ENCODE assay signal across 24 mouse cellular contexts in the genomic region with DNA sequence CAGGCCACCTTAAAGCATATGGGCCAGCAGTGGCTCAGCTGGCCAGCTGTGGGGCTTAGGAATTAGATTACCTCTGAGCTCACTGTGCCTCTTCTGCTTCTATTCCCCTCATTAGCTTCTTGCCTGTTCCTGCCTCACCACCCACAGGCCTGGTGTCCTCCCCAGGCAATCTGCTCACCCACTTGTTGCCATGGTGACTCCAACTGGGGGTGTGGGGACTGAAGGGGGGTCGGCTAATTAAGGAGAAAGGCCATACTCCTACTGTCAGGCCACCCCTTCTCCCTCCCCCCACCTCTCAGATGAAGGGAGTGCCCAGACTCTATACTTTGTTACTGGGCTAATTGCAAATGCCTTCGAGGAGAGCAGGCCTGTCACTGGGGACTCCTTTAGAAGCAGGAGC. TPM values are rescaled to one million over a fixed set of nuclear protein-coding genes. Genes with fewer than 3 reads are reported as not detected.
A peak's percentile ranks its signal among the peaks of the same experiment; 100 is the strongest.
DNase-seq lines count a peak whose midpoint lies in the region; ATAC-seq and TF ChIP-seq lines count a peak whose summit lies in the region.
"Had no signal": no experiment of that assay in that cellular context is flagged by ENCODE, and none has a peak within 500 bp of the region (broad histone marks: within the 10 kb centered on the region; RNA-seq: fewer than 3 reads in every experiment).

No protein-coding gene starts in this region.

- no peaks in the 10 kb centered on the region for H3K36me3 ChIP-seq in forebrain, embryonic 11.5 days (ENCODE audit: control insufficient read depth, insufficient read depth, low read length)
- H3K36me3 ChIP-seq in forebrain, postnatal 0 days (ENCODE audit: insufficient read depth) = no peaks in the 10 kb centered on the region
- H3K36me3 ChIP-seq in midbrain, embryonic 14.5 days (ENCODE audit: control insufficient read depth, insufficient read depth, low read length) = no peaks in the 10 kb centered on the region
- H3K36me3 ChIP-seq in midbrain, embryonic 10.5 days = no peaks in the 10 kb centered on the region
- no peaks in the 10 kb centered on the region for H3K36me3 ChIP-seq in forebrain, embryonic 14.5 days (ENCODE audit: control insufficient read depth, insufficient read depth, low read length)
- H3K36me3 ChIP-seq: embryonic facial prominence, embryonic 12.5 days; limb, embryonic 13.5 days; liver, embryonic 12.5 days had no signal

- peak; percentile 84 for ATAC-seq in forebrain, embryonic 11.5 days (replicated peaks; ENCODE audit: low FRiP score)
- ATAC-seq in forebrain, postnatal 0 days = no peak
- ATAC-seq in midbrain, embryonic 14.5 days (ENCODE audit: low FRiP score, low TSS enrichment) = no peak; the same call in 1 of the 2 replicates
- ATAC-seq in forebrain, embryonic 14.5 days = peak; percentile 69
- ATAC-seq: CD4-positive, CD25-positive, alpha-beta regulatory T cell, adult 4 months; intestine, postnatal 0 days; liver, embryonic 12.5 days had no signal

- peak; percentile 68 for DNase-seq in forebrain, embryonic 11.5 days (ENCODE audit: low spot score)
- no peak for DNase-seq in forebrain, postnatal 0 days
- DNase-seq in layer of hippocampus, adult 11-12 months (ENCODE audit: low spot score) = peak; percentile 15
- DNase-seq in layer of hippocampus, adult 9-10 months (ENCODE audit: low spot score) = no peak
- peak; percentile 2 for DNase-seq in midbrain, embryonic 14.5 days
- DNase-seq in midbrain, embryonic 10.5 days (ENCODE audit: low spot score) = no peak
- DNase-seq in forebrain, embryonic 14.5 days (ENCODE audit: low spot score) = peak; percentile 24
- DNase-seq: adrenal gland, postnatal 25 days; cerebellum, adult 11 months; cerebellum, postnatal 10 days; kidney, postnatal 4 days; lung, adult 18-20 months; lung, postnatal 10 days; right cerebral cortex, adult 18-20 months; right cerebral cortex, postnatal 4 days; thymus, postnatal 14 days had no signal

- 9% methylated on average over 2 of the region's 2 CpGs for WGBS in forebrain, embryonic 11.5 days
- 5% methylated on average over 2 of the region's 2 CpGs for WGBS in forebrain, postnatal 0 days
- WGBS in midbrain, embryonic 14.5 days = 13% methylated on average over 2 of the region's 2 CpGs
- WGBS in midbrain, embryonic 10.5 days = 12% methylated on average over 2 of the region's 2 CpGs
- WGBS in forebrain, embryonic 14.5 days = 8% methylated on average over 2 of the region's 2 CpGs

- H3K4me1 ChIP-seq in forebrain, embryonic 11.5 days (replicated peaks; ENCODE audit: control insufficient read depth, insufficient read depth, low read length) = 0 out of 2 replicates have a peak, but pooled peaks cover 2% of the 10 kb centered on the region
- H3K4me1 ChIP-seq in forebrain, postnatal 0 days (ENCODE audit: insufficient read depth) = no peaks in the 10 kb centered on the region
- H3K4me1 ChIP-seq in midbrain, embryonic 14.5 days (ENCODE audit: control insufficient read depth, insufficient read depth, low read length) = no peaks in the 10 kb centered on the region
- peaks cover 6% of the 10 kb centered on the region for H3K4me1 ChIP-seq in midbrain, embryonic 10.5 days
- H3K4me1 ChIP-seq in forebrain, embryonic 14.5 days (ENCODE audit: control insufficient read depth, insufficient read depth, low read length) = no peaks in the 10 kb centered on the region
- H3K4me1 ChIP-seq: embryonic facial prominence, embryonic 12.5 days; limb, embryonic 13.5 days; liver, embryonic 12.5 days had no signal

- no peak overlapping the region for H3K9ac ChIP-seq in forebrain, embryonic 11.5 days (ENCODE audit: low read length)
- H3K9ac ChIP-seq in forebrain, postnatal 0 days = no peak overlapping the region
- no peak overlapping the region for H3K9ac ChIP-seq in midbrain, embryonic 14.5 days (replicated peaks; ENCODE audit: low read length)
- no peak overlapping the region for H3K9ac ChIP-seq in forebrain, embryonic 14.5 days (ENCODE audit: low read length)
- H3K9ac ChIP-seq: embryonic facial prominence, embryonic 12.5 days; limb, embryonic 13.5 days; liver, embryonic 12.5 days had no signal

- H3K27ac ChIP-seq in forebrain, embryonic 11.5 days (ENCODE audit: low read depth, low read length) = no peak overlapping the region
- H3K27ac ChIP-seq in forebrain, postnatal 0 days (ENCODE audit: low read depth, low read length) = no peak overlapping the region
- H3K27ac ChIP-seq in midbrain, embryonic 14.5 days (replicated peaks; ENCODE audit: low read depth, low read length) = no peak overlapping the region
- no peak overlapping the region for H3K27ac ChIP-seq in midbrain, embryonic 10.5 days (replicated peaks)
- no peak overlapping the region for H3K27ac ChIP-seq in forebrain, embryonic 14.5 days (ENCODE audit: low read depth, low read length)
- H3K27ac ChIP-seq: embryonic facial prominence, embryonic 12.5 days; limb, embryonic 13.5 days; liver, embryonic 12.5 days had no signal

- no peak overlapping the region for H3K4me3 ChIP-seq in forebrain, embryonic 11.5 days (ENCODE audit: low read depth, low read length)
- no peak overlapping the region for H3K4me3 ChIP-seq in forebrain, postnatal 0 days (ENCODE audit: low read depth, low read length)
- H3K4me3 ChIP-seq in midbrain, embryonic 14.5 days (replicated peaks; ENCODE audit: low read depth, low read length) = no peak overlapping the region
- H3K4me3 ChIP-seq in midbrain, embryonic 10.5 days = no peak overlapping the region
- H3K4me3 ChIP-seq in forebrain, embryonic 14.5 days (ENCODE audit: low read depth, low read length) = no peak overlapping the region
- H3K4me3 ChIP-seq: embryonic facial prominence, embryonic 12.5 days; limb, embryonic 13.5 days; liver, embryonic 12.5 days had no signal

- H3K4me2 ChIP-seq in forebrain, embryonic 11.5 days (ENCODE audit: low read depth, low read length, severe bottlenecking) = no peak overlapping the region
- no peak overlapping the region for H3K4me2 ChIP-seq in forebrain, postnatal 0 days (ENCODE audit: low read depth)
- no peak overlapping the region for H3K4me2 ChIP-seq in midbrain, embryonic 14.5 days (ENCODE audit: low read length)
- H3K4me2 ChIP-seq in forebrain, embryonic 14.5 days (ENCODE audit: low read length) = no peak overlapping the region
- H3K4me2 ChIP-seq: embryonic facial prominence, embryonic 12.5 days; limb, embryonic 13.5 days; liver, embryonic 12.5 days had no signal

- H3K9me3 ChIP-seq in forebrain, embryonic 11.5 days (ENCODE audit: control insufficient read depth, low read length) = no peaks in the 10 kb centered on the region
- no peaks in the 10 kb centered on the region for H3K9me3 ChIP-seq in forebrain, postnatal 0 days (ENCODE audit: low read length)
- H3K9me3 ChIP-seq in midbrain, embryonic 14.5 days (ENCODE audit: control insufficient read depth, low read length) = no peaks in the 10 kb centered on the region
- H3K9me3 ChIP-seq in midbrain, embryonic 10.5 days (replicated peaks) = no peaks in the 10 kb centered on the region
- no peaks in the 10 kb centered on the region for H3K9me3 ChIP-seq in forebrain, embryonic 14.5 days (replicated peaks; ENCODE audit: control insufficient read depth, low read length)
- H3K9me3 ChIP-seq: embryonic facial prominence, embryonic 12.5 days; limb, embryonic 13.5 days; liver, embryonic 12.5 days had no signal

- H3K27me3 ChIP-seq in forebrain, embryonic 11.5 days (ENCODE audit: control insufficient read depth, insufficient read depth, low read length) = peaks cover 6% of the 10 kb centered on the region; the same call in 1 of the 2 replicates
- H3K27me3 ChIP-seq in forebrain, postnatal 0 days (ENCODE audit: insufficient read depth, low read length) = no peaks in the 10 kb centered on the region
- H3K27me3 ChIP-seq in midbrain, embryonic 14.5 days (ENCODE audit: control insufficient read depth, insufficient read depth, low read length) = no peaks in the 10 kb centered on the region
- peaks cover 96% of the 10 kb centered on the region for H3K27me3 ChIP-seq in midbrain, embryonic 10.5 days (ENCODE audit: low read depth, poor library complexity, severe bottlenecking)
- H3K27me3 ChIP-seq in forebrain, embryonic 14.5 days (replicated peaks; ENCODE audit: control insufficient read depth, insufficient read depth, low read length) = no peaks in the 10 kb centered on the region

- no peak for TF ChIP-seq CTCF in forebrain, postnatal 0 days (IDR thresholded peaks at IDR 0.05; ENCODE audit: low read depth)

RNA-seq across cellular contexts. Expression of a gene that starts 21.3 kb away (rescaled TPM):
- polyA plus RNA-seq in forebrain, embryonic 11.5 days (2014; fragmentation: Nextera tagmentation; extraction: Ambion mirVana) = 1.2 and 1.3 TPM in 2 replicates
- total RNA-seq in forebrain, postnatal 0 days (2014; rRNA removed) = 9.2 and 12.0 TPM in 2 replicates
- 1.4 and 1.6 TPM in 2 replicates for polyA plus RNA-seq in forebrain, postnatal 0 days (2015; fragmentation: Nextera tagmentation; extraction: Ambion mirVana)
- polyA plus RNA-seq in midbrain, embryonic 14.5 days (2014; fragmentation: Nextera tagmentation; extraction: Ambion mirVana) = 2.2 and 2.3 TPM in 2 replicates
- polyA plus RNA-seq in midbrain, embryonic 10.5 days (2016; fragmentation: Nextera tagmentation; extraction: Ambion mirVana) = 0.56 and 1.1 TPM in 2 replicates
- polyA plus RNA-seq in forebrain, embryonic 14.5 days (2014; fragmentation: Nextera tagmentation; extraction: Ambion mirVana) = 2.0 and 2.3 TPM in 2 replicates
- total RNA-seq: heart, postnatal 25 days had no signal
- polyA plus RNA-seq: CD4-positive, CD25-positive, alpha-beta regulatory T cell, adult 4 months; heart, embryonic 14.5 days; kidney, embryonic 16.5 days; liver, embryonic 12.5 days had no signal

Comparison
In these comparisons a context has a peak if more than half of its experiments do, and no peak if none do; other contexts are left out.
1. ATAC-seq: peak in forebrain, embryonic 11.5 days (single experiment) and forebrain, embryonic 14.5 days (single experiment); none in forebrain, postnatal 0 days (single experiment) and midbrain, embryonic 14.5 days (single experiment).
2. DNase-seq: peak in forebrain, embryonic 11.5 days (single experiment), layer of hippocampus, adult 11-12 months (single experiment), midbrain, embryonic 14.5 days (single experiment) and forebrain, embryonic 14.5 days (single experiment); none in forebrain, postnatal 0 days (single experiment), layer of hippocampus, adult 9-10 months (single experiment) and midbrain, embryonic 10.5 days (single experiment).